Mouse (Mus musculus): ENCODE data around the gene Pdrg1.

DNA sequence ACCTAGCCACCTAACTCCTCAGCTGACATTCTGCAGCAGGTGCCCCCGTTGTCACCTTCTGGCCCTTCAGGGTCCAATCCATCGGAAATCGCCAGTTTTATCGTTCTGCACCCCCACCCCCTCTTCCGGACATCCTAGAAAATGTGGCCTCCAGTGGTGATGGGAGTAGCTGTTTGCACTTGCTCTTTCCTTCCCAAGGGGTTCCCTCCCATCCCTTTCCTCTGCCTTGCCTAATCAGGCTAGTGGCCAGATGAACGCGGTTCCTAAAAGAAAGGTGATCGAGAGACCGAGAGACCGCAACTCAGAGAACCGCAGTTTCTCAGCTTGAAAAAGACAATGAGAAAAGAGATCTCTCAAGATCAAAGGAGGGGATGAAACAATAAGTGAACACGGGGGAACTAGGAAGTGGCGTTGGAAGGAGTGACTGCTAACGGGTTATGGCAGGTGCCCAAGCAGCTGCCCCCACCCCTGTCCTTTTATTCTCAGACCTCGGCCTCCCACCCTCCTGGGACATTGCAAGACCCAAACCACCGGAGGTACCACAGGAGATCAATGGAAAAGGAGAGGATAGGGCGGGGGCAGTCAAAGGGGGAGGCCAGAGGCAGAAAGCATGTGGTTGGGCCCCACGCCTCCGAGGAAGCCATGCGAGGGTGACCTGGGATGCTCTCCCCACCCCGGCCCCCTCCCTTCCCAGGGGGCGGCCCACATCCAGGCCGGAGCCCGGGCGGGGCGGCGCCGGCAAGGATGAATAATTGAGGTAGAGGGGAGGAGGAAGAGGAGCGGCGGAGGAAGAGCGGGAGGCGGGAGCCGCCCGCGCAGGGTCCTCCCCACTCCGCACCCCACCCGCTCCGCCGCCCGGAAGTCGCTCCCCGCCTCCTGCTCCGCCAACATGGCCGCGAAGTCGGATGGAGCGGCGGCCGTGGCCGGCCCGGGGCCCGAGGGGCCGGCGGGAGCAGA is 16.2 kb upstream of the Pdrg1 start, which contains the start of gene Xkr7:
- no peak for TF ChIP-seq CTCF (IDR thresholded peaks at IDR 0.05; ENCODE audit: low read depth, low read length)
- TF ChIP-seq POLR2A (IDR thresholded peaks at IDR 0.05; ENCODE audit: extremely low read depth, insufficient read depth, low read length): no peak

All from liver, adult 2 months (tissue).